14 mouse cellular contexts compared by ENCODE assay signal in the genomic region with DNA sequence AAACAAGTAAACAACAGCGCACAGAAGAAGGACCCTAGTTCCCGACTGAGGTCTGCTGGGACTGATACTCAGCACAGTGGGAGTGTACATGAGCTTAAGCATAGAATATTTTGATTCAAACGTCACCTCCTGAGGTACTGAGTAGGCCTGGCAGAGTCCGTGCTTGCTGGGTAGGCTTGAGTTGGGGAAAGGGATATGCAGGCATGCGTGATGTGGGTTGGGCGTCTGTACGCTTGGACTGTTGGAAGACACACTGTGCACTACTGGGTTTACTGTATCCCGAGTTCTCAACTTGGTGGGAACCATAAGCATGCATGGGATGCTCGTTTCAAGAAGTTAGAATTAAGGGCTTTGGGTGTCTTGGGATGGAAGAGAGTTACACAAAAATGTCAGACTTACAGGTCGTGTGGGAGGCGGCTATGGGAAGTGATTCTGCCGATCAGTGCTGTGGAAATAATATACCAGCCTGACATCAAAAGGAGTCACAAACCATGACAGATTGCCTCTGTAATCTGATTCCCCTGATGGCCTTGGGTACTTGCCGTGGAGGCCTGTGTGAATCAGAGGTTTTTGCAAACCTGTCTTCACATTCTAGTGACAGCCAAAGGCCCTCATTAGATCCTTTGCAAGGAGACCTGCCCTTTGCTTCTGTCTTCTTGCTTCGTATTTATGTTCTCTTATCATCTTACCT.
DNase-seq lines count a peak whose midpoint lies in the region; ATAC-seq lines count a peak whose summit lies in the region.
"Had no signal": no experiment of that assay in that cellular context is flagged by ENCODE, and none has a peak within 500 bp of the region (broad histone marks: within the 10 kb centered on the region; RNA-seq: fewer than 3 reads in every experiment).

No protein-coding gene starts in this region.

- no peak overlapping the region for H3K4me3 ChIP-seq in hindbrain, embryonic 14.5 days (replicated peaks; ENCODE audit: low read length)

- no peaks in the 10 kb centered on the region for H3K36me3 ChIP-seq in hindbrain, embryonic 14.5 days (replicated peaks; ENCODE audit: control insufficient read depth, insufficient read depth)

- WGBS in hindbrain, embryonic 14.5 days, result 54% methylated on average over 14 of the region's 14 CpGs

- DNase-seq in retina, embryonic 14.5 days (ENCODE audit: low spot score), result peak; percentile 11
- no peak for DNase-seq in retina, postnatal 1 day
- DNase-seq in embryo, embryonic 10.5 days (ENCODE audit: low spot score), result peak; percentile 70
- DNase-seq in hindbrain, embryonic 14.5 days (ENCODE audit: low spot score), result no peak
- DNase-seq in adipocyte (ENCODE audit: low spot score) (no peak), MN1 (ENCODE audit: low spot score) (no peak)
- DNase-seq: gastrocnemius, postnatal 36 days; heart, postnatal 10 days; kidney, postnatal 10 days; lung, postnatal 14 days; right cerebral cortex, adult 18-20 months; thymus, postnatal 4 days had no signal

- no peaks in the 10 kb centered on the region for H3K9me3 ChIP-seq in hindbrain, embryonic 14.5 days (ENCODE audit: control insufficient read depth, low read length)

- H3K4me1 ChIP-seq in hindbrain, embryonic 14.5 days (replicated peaks; ENCODE audit: control insufficient read depth, insufficient read depth, low read length), result peaks cover 42% of the 10 kb centered on the region

- ATAC-seq in hindbrain, embryonic 14.5 days (ENCODE audit: low FRiP score), result no peak
- ATAC-seq in erythroblast, adult 5-6 weeks (replicated peaks; ENCODE audit: low FRiP score, poor library complexity, severe bottlenecking), result no peak

- H3K9ac ChIP-seq in hindbrain, embryonic 14.5 days, result no peak overlapping the region

- H3K4me2 ChIP-seq in hindbrain, embryonic 14.5 days (replicated peaks), result no peak overlapping the region
- H3K4me2 ChIP-seq: liver, embryonic 11.5 days had no signal

- H3K27ac ChIP-seq in hindbrain, embryonic 14.5 days, result 0 out of 2 replicates have a peak overlapping the region, but pooled peaks have one; percentile 9

- H3K27me3 ChIP-seq in hindbrain, embryonic 14.5 days (ENCODE audit: control insufficient read depth, insufficient read depth, low read length), result no peaks in the 10 kb centered on the region

Comparison
In these comparisons a context has a peak if more than half of its experiments do, and no peak if none do; other contexts are left out.
1. DNase-seq: peak in retina, embryonic 14.5 days (single experiment) and embryo, embryonic 10.5 days (single experiment); none in retina, postnatal 1 day (single experiment), hindbrain, embryonic 14.5 days (single experiment), adipocyte (single experiment) and MN1 (single experiment).